Mouse (Mus musculus) midbrain, embryonic 14.5 days (tissue): ENCODE measurements around the gene Mrpl18. TPM values are rescaled to one million over a fixed set of nuclear protein-coding genes. Genes with fewer than 3 reads are reported as not detected.
A peak's percentile ranks its signal among the peaks of the same experiment; 100 is the strongest.
"Not testable (repeated sequence)": the region's sequence is repeated elsewhere in the genome, so short reads cannot be mapped to it uniquely, and the experiment has no call there.

Experiments used
- ATAC-seq: fragments of 200-750 bp; cut with Nextera tagmentation; 2 replicates; pipeline ENCODE4 v1.8.0; 2017; ENCODE audit warnings: moderate number of reproducible peaks, moderate library complexity; ENCODE audit not compliant: low FRiP score, low TSS enrichment
- DNase-seq: peaks from one replicate; pipeline ENCODE4 v3.0.0-alpha.2; 2015
- H3K27ac ChIP-seq: fragments of 300-500 bp; sonication (generic); replicated peaks from 2 replicates; pipeline ENCODE4 v1.5.1; 2014; ENCODE audit warnings: mild to moderate bottlenecking, low read depth, low read length, moderate library complexity
- H3K27me3 ChIP-seq: fragments of 300-500 bp; sonication (generic); 2 replicates; pipeline ENCODE4 v1.6.1; 2014; ENCODE audit warnings: low read length, control low read depth, mixed read lengths; ENCODE audit not compliant: control insufficient read depth, insufficient read depth
- H3K36me3 ChIP-seq: fragments of 300-500 bp; sonication (generic); 2 replicates; pipeline ENCODE4 v1.6.1; 2014; ENCODE audit warnings: low read length, control low read depth; ENCODE audit not compliant: control insufficient read depth, insufficient read depth
- H3K4me1 ChIP-seq: fragments of 300-500 bp; sonication (generic); 2 replicates; pipeline ENCODE4 v1.6.1; 2014; ENCODE audit warnings: mild to moderate bottlenecking, antibody characterized with exemption, low read length, control low read depth; ENCODE audit not compliant: control insufficient read depth, insufficient read depth
- H3K4me2 ChIP-seq: fragments of 300-500 bp; sonication (generic); 2 replicates; pipeline ENCODE4 v1.6.1; 2014; ENCODE audit warnings: mild to moderate bottlenecking, low read length, moderate library complexity
- H3K4me3 ChIP-seq: fragments of 300-500 bp; sonication (generic); replicated peaks from 2 replicates; pipeline ENCODE4 v1.5.1; 2014; ENCODE audit warnings: low read depth, low read length
- H3K9ac ChIP-seq: fragments of 300-500 bp; sonication (generic); replicated peaks from 2 replicates; pipeline ENCODE4 v1.6.1; 2014; ENCODE audit warnings: mild to moderate bottlenecking, low read length, moderate library complexity
- H3K9me3 ChIP-seq: fragments of 300-500 bp; sonication (generic); 2 replicates; pipeline ENCODE4 v1.6.1; 2016; ENCODE audit warnings: low read length, control low read depth, mixed read lengths; ENCODE audit not compliant: control insufficient read depth
- WGBS: fragments of 180-500 bp; shearing (Covaris S2); extraction: QIAGEN DNeasy Blood & Tissue Kit; methylation state at CpG from one replicate; pipeline ENCODE4 v1.1.7; 2014; 5-methylcytosine and 5-hydroxymethylcytosine counted together
- polyA plus RNA-seq: library from polyadenylated mRNA; unstranded; fragments of >200 nt; fragmentation: Nextera tagmentation; extraction: Ambion mirVana; gene quantifications from 2 replicates; pipeline ENCODE4 v1.2.1, GENCODE M21; 2014

Gene Mrpl18
- polyA plus RNA-seq, result 117 and 127 TPM in 2 replicates

- Histone ChIP-seq H3K9me3 (no peaks in the 10 kb centered on the region), H3K9ac (peak within 1 kb of the TSS; percentile 94), H3K27ac (peak within 1 kb of the TSS; percentile 87), H3K27me3 (no peaks in the 10 kb centered on the region), H3K4me1 (peaks cover 17% of the 10 kb centered on the region; the same call in 1 of the 2 replicates), H3K4me2 (peak within 1 kb of the TSS; percentile 89), H3K36me3 (peaks cover 57% of the 10 kb centered on the region), H3K4me3 (peak within 1 kb of the TSS; percentile 95)
- ATAC-seq, result peak; percentile 100
- under 1% methylated on average over 56 of the region's 56 CpGs for WGBS
- peak; percentile 100 for DNase-seq
These were observed at the start of gene Mrpl18 for GRCm38 (mm10) chr17:12915881-12916583. TSS of gene Mrpl18 (minus strand) at chr17:12916345.

GRCm38 (mm10) chr17:12963476-12963875 lies 47.3 kb upstream of the Mrpl18 start:
- Histone ChIP-seq H3K36me3 (peaks cover 29% of the 10 kb centered on the region), H3K9me3 (no peaks in the 10 kb centered on the region)
- 86% methylated on average over 3 of the region's 3 CpGs for WGBS

GRCm38 (mm10) chr17:12960331-12960873 lies 44.3 kb upstream of the Mrpl18 start, which contains the start of gene Acat2:
TSS of gene Acat2 (minus strand) at chr17:12960747.
- WGBS, result under 1% methylated on average over 41 of the region's 42 CpGs
- peak; percentile 99 for ATAC-seq

More at GRCm38 (mm10) chr17:12963476-12963875, 47.3 kb upstream of the Mrpl18 start:
- DNase-seq, result no peak
- no peak overlapping the region for H3K4me2 ChIP-seq
- H3K9ac ChIP-seq, result no peak overlapping the region
- H3K27ac ChIP-seq, result no peak overlapping the region
- H3K27me3 ChIP-seq, result no peaks in the 10 kb centered on the region
- peaks cover 9% of the 10 kb centered on the region for H3K4me1 ChIP-seq
- ATAC-seq, result no peak
- no peak overlapping the region for H3K4me3 ChIP-seq

GRCm38 (mm10) chr17:12959377-12959776 lies 43.2 kb upstream of the Mrpl18 start:
- not testable (repeated sequence) for H3K4me1 ChIP-seq, DNase-seq, H3K27ac ChIP-seq, H3K9ac ChIP-seq, H3K27me3 ChIP-seq, H3K9me3 ChIP-seq, ATAC-seq
- peak overlapping the region; percentile 50 for H3K4me2 ChIP-seq
- peak overlapping the region; percentile 25 for H3K4me3 ChIP-seq
- WGBS, result 10% methylated on average over 1 of the region's 2 CpGs
- peaks cover 21% of the 10 kb centered on the region for H3K36me3 ChIP-seq

More at GRCm38 (mm10) chr17:12960331-12960873, 44.3 kb upstream of the Mrpl18 start, which contains the start of gene Acat2:
- Histone ChIP-seq H3K36me3 (peaks cover 22% of the 10 kb centered on the region), H3K4me3 (peak within 1 kb of the TSS; percentile 65), H3K27ac (peak within 1 kb of the TSS; percentile 87), H3K4me2 (peak within 1 kb of the TSS; percentile 64), H3K9me3 (no peaks in the 10 kb centered on the region), H3K9ac (peak within 1 kb of the TSS; percentile 57), H3K27me3 (no peaks in the 10 kb centered on the region), H3K4me1 (peaks cover 9% of the 10 kb centered on the region)
- DNase-seq, result peak; percentile 96

GRCm38 (mm10) chr17:12956664-12957063 lies 40.5 kb upstream of the Mrpl18 start:
- DNase-seq (no peak), ATAC-seq (no peak)
- Histone ChIP-seq H3K27me3 (no peaks in the 10 kb centered on the region), H3K36me3 (peaks cover 36% of the 10 kb centered on the region), H3K4me2 (no peak overlapping the region), H3K4me1 (peaks cover 9% of the 10 kb centered on the region), H3K9me3 (no peaks in the 10 kb centered on the region), H3K27ac (no peak overlapping the region), H3K4me3 (no peak overlapping the region), H3K9ac (no peak overlapping the region)
- WGBS, result 96% methylated on average over 8 of the region's 8 CpGs

- 95% methylated on average over 5 of the region's 5 CpGs for WGBS
These were observed 33.5 kb upstream of the Mrpl18 start for GRCm38 (mm10) chr17:12949669-12950068.

GRCm38 (mm10) chr17:12942459-12943162 lies 26.5 kb upstream of the Mrpl18 start:
- WGBS, result 92% methylated on average over 6 of the region's 6 CpGs
- H3K4me1 ChIP-seq, result no peaks in the 10 kb centered on the region
- peaks cover 47% of the 10 kb centered on the region for H3K36me3 ChIP-seq
- H3K4me3 ChIP-seq, result no peak overlapping the region
- no peak overlapping the region for H3K4me2 ChIP-seq
- H3K27ac ChIP-seq, result no peak overlapping the region
- no peak for DNase-seq
- no peaks in the 10 kb centered on the region for H3K27me3 ChIP-seq
- H3K9ac ChIP-seq, result no peak overlapping the region
- H3K9me3 ChIP-seq, result no peaks in the 10 kb centered on the region
- ATAC-seq, result no peak

More at GRCm38 (mm10) chr17:12949669-12950068, 33.5 kb upstream of the Mrpl18 start:
- Histone ChIP-seq H3K9ac (no peak overlapping the region), H3K27ac (no peak overlapping the region), H3K36me3 (peaks cover 70% of the 10 kb centered on the region), H3K9me3 (no peaks in the 10 kb centered on the region), H3K4me1 (no peaks in the 10 kb centered on the region), H3K4me2 (no peak overlapping the region), H3K27me3 (no peaks in the 10 kb centered on the region), H3K4me3 (no peak overlapping the region)
- DNase-seq (no peak), ATAC-seq (no peak)

- WGBS, result 80% methylated on average over 8 of the region's 8 CpGs
- DNase-seq (no peak), ATAC-seq (no peak)
- no peak overlapping the region for H3K27ac ChIP-seq
- no peak overlapping the region for H3K9ac ChIP-seq
- no peaks in the 10 kb centered on the region for H3K27me3 ChIP-seq
- no peak overlapping the region for H3K4me3 ChIP-seq
- H3K9me3 ChIP-seq, result no peaks in the 10 kb centered on the region
- H3K4me1 ChIP-seq, result no peaks in the 10 kb centered on the region
- H3K36me3 ChIP-seq, result peaks cover 43% of the 10 kb centered on the region
- no peak overlapping the region for H3K4me2 ChIP-seq
These were observed 25.6 kb upstream of the Mrpl18 start for GRCm38 (mm10) chr17:12941543-12942260.
